Mouse (Mus musculus) MEL (cell line): ENCODE measurements around the gene Gm17359. TPM values are rescaled to one million over a fixed set of nuclear protein-coding genes. Genes with fewer than 3 reads are reported as not detected.

Experiments
- DNase-seq: peaks from one replicate; pipeline ENCODE4 v3.0.0; 2011; ENCODE audit warnings: low read depth, low spot score
- H3K27ac ChIP-seq: 2 replicates; pipeline ENCODE4 v1.5.1; 2012; ENCODE audit warnings: low read depth, mild to moderate bottlenecking, control low read depth, low read length, moderate library complexity; ENCODE audit not compliant: control insufficient read depth
- H3K27me3 ChIP-seq, 2 experiments: fragments of 150-350 bp in 1 of 2; sonication (generic) in 1 of 2; 2 replicates each; pipeline ENCODE4 v1.6.1; 2012; ENCODE audit warnings: low read length in 2 of 2, mild to moderate bottlenecking in 2 of 2, improper control_type of control experiment in 1 of 2, moderate library complexity in 1 of 2; ENCODE audit not compliant: insufficient read depth in 2 of 2, control insufficient read depth in 1 of 2
- H3K36me3 ChIP-seq, 2 experiments: 2 replicates each; pipeline ENCODE4 v1.6.1; 2012 to 2014; ENCODE audit warnings: low read length in 2 of 2, improper control_type of control experiment in 1 of 2, inconsistent platforms in 1 of 2, mild to moderate bottlenecking in 1 of 2; ENCODE audit not compliant: insufficient read depth in 2 of 2, control insufficient read depth in 1 of 2
- H3K4me1 ChIP-seq, 2 experiments: fragments of 150-350 bp in 1 of 2; sonication (generic) in 1 of 2; 2 replicates each; pipeline ENCODE4 v1.6.1; 2012; ENCODE audit warnings: low read length in 2 of 2, improper control_type of control experiment in 1 of 2, mild to moderate bottlenecking in 1 of 2; ENCODE audit not compliant: insufficient read depth in 2 of 2, control insufficient read depth in 1 of 2
- H3K4me3 ChIP-seq, 2 experiments: fragments of 150-350 bp in 1 of 2; sonication (generic) in 1 of 2; 2 replicates each; pipeline ENCODE4 v1.5.1; 2012; ENCODE audit warnings: low read depth in 2 of 2, low read length in 2 of 2, mild to moderate bottlenecking in 2 of 2, moderate library complexity in 2 of 2, control low read depth in 1 of 2, improper control_type of control experiment in 1 of 2; ENCODE audit not compliant: control insufficient read depth in 1 of 2, insufficient read depth in 1 of 2
- H3K79me2 ChIP-seq: 2 replicates; pipeline ENCODE4 v1.6.1; 2012; ENCODE audit warnings: mild to moderate bottlenecking, low read length, moderate library complexity; ENCODE audit not compliant: control insufficient read depth, poor library complexity, insufficient read depth
- H3K9ac ChIP-seq: 2 replicates; pipeline ENCODE4 v1.6.1; 2012; ENCODE audit warnings: low read depth, mild to moderate bottlenecking, control low read depth, low read length, moderate library complexity; ENCODE audit not compliant: control insufficient read depth, poor library complexity, severe bottlenecking
- H3K9me3 ChIP-seq: fragments of 150-350 bp; sonication (generic); replicated peaks from 2 replicates; pipeline ENCODE4 v1.6.1; 2012; ENCODE audit warnings: mild to moderate bottlenecking, low read length, improper control_type of control experiment, moderate library complexity; ENCODE audit not compliant: insufficient read depth
- BHLHE40 ChIP-seq: IDR thresholded peaks from 2 replicates; pipeline ENCODE4 v1.6.1; 2012; ENCODE audit warnings: low read depth, mild to moderate bottlenecking, inconsistent platforms, low read length, improper control_type of control experiment, borderline replicate concordance
- CHD1 ChIP-seq: IDR thresholded peaks from 2 replicates; pipeline ENCODE4 v1.6.1; 2012; ENCODE audit warnings: low read depth, mild to moderate bottlenecking, inconsistent platforms, low read length, improper control_type of control experiment
- CHD2 ChIP-seq: IDR thresholded peaks from 2 replicates; pipeline ENCODE4 v1.6.1; 2011; ENCODE audit warnings: low read length, improper control_type of control experiment
- CTCF ChIP-seq, 3 experiments: IDR thresholded peaks in 2 of 3; conservative IDR thresholded peaks in 1 of 3; 2 replicates each; pipeline ENCODE4 v1.5.1; 2011 to 2012; ENCODE audit warnings: low read length in 3 of 3, low read depth in 2 of 3, mild to moderate bottlenecking in 2 of 3, improper control_type of control experiment in 1 of 3, inconsistent platforms in 1 of 3, mixed read lengths in 1 of 3, moderate library complexity in 1 of 3; ENCODE audit not compliant: control insufficient read depth in 1 of 3, insufficient read depth in 1 of 3, poor library complexity in 1 of 3, severe bottlenecking in 1 of 3
- ELF1 ChIP-seq: IDR thresholded peaks from 2 replicates; pipeline ENCODE4 v1.6.1; 2014; ENCODE audit warnings: low read depth, mild to moderate bottlenecking, inconsistent platforms, low read length, improper control_type of control experiment, moderate library complexity
- EP300 ChIP-seq, 2 experiments: IDR thresholded peaks; 2 replicates each; pipeline ENCODE4 v1.6.1; 2011; ENCODE audit warnings: improper control_type of control experiment in 2 of 2, low read length in 2 of 2, low read depth in 1 of 2, mild to moderate bottlenecking in 1 of 2
- GABPA ChIP-seq: IDR thresholded peaks from 2 replicates; pipeline ENCODE4 v1.6.1; 2012; ENCODE audit warnings: low read depth, mild to moderate bottlenecking, inconsistent platforms, low read length, improper control_type of control experiment, moderate library complexity
- JUND ChIP-seq: IDR thresholded peaks from 2 replicates; pipeline ENCODE4 v1.6.1; 2011; ENCODE audit warnings: low read depth, mild to moderate bottlenecking, improper control_type of control experiment, low read length
- MAX ChIP-seq: IDR thresholded peaks from 2 replicates; pipeline ENCODE4 v1.6.1; 2011; ENCODE audit warnings: low read length, improper control_type of control experiment
- MAZ ChIP-seq: IDR thresholded peaks from 2 replicates; pipeline ENCODE4 v1.6.1; 2012; ENCODE audit warnings: low read depth, mild to moderate bottlenecking, inconsistent platforms, low read length, improper control_type of control experiment
- MXI1 ChIP-seq: IDR thresholded peaks from 2 replicates; pipeline ENCODE4 v1.6.1; 2011; ENCODE audit warnings: mild to moderate bottlenecking, low read depth, low read length, improper control_type of control experiment
- MYB ChIP-seq: IDR thresholded peaks from 2 replicates; pipeline ENCODE4 v1.6.1; 2011; ENCODE audit warnings: mild to moderate bottlenecking, low read depth, low read length, improper control_type of control experiment
- MYC ChIP-seq: IDR thresholded peaks from 2 replicates; pipeline ENCODE4 v1.6.1; 2011; ENCODE audit warnings: low read depth, mild to moderate bottlenecking, low read length, improper control_type of control experiment, moderate library complexity
- POLR2A ChIP-seq, 2 experiments: IDR thresholded peaks; 2 replicates each; pipeline ENCODE4 v1.6.1; 2011 to 2012; ENCODE audit warnings: low read length in 2 of 2, mild to moderate bottlenecking in 2 of 2, control low read depth in 1 of 2, improper control_type of control experiment in 1 of 2, low read depth in 1 of 2, moderate library complexity in 1 of 2; ENCODE audit not compliant: control insufficient read depth in 1 of 2, insufficient read depth in 1 of 2, poor library complexity in 1 of 2
- POLR2AphosphoS5 ChIP-seq: IDR thresholded peaks from 2 replicates; pipeline ENCODE4 v1.6.1; 2012; ENCODE audit warnings: low read depth, borderline replicate concordance, mild to moderate bottlenecking, inconsistent platforms, low read length, moderate library complexity, mixed read lengths
- RAD21 ChIP-seq: IDR thresholded peaks from 2 replicates; pipeline ENCODE4 v1.6.1; 2011; ENCODE audit warnings: mild to moderate bottlenecking, low read depth, low read length, improper control_type of control experiment
- RCOR1 ChIP-seq: IDR thresholded peaks from 2 replicates; pipeline ENCODE4 v1.6.1; 2012; ENCODE audit warnings: low read depth, mild to moderate bottlenecking, inconsistent platforms, low read length, improper control_type of control experiment
- SIN3A ChIP-seq: IDR thresholded peaks from 2 replicates; pipeline ENCODE4 v1.6.1; 2012; ENCODE audit warnings: low read length, improper control_type of control experiment, inconsistent platforms
- SMC3 ChIP-seq: IDR thresholded peaks from 2 replicates; pipeline ENCODE4 v1.6.1; 2011; ENCODE audit warnings: low read depth, low read length, improper control_type of control experiment
- TAL1 ChIP-seq: IDR thresholded peaks from 2 replicates; pipeline ENCODE4 v1.6.1; 2012; ENCODE audit warnings: mild to moderate bottlenecking, inconsistent platforms, low read length, moderate library complexity, mixed read lengths
- TCF12 ChIP-seq: IDR thresholded peaks from 2 replicates; pipeline ENCODE4 v1.6.1; 2014; ENCODE audit warnings: low read depth, mild to moderate bottlenecking, inconsistent platforms, low read length, improper control_type of control experiment, moderate library complexity
- UBTF ChIP-seq: IDR thresholded peaks from 2 replicates; pipeline ENCODE4 v1.6.1; 2012; ENCODE audit warnings: low read depth, mild to moderate bottlenecking, inconsistent platforms, low read length, improper control_type of control experiment, moderate library complexity, borderline replicate concordance; ENCODE audit not compliant: insufficient read depth
- USF1 ChIP-seq: IDR thresholded peaks from 2 replicates; pipeline ENCODE4 v1.6.1; 2014; ENCODE audit warnings: low read depth, mild to moderate bottlenecking, inconsistent platforms, low read length, improper control_type of control experiment, moderate library complexity
- ZC3H11A ChIP-seq: IDR thresholded peaks from 2 replicates; pipeline ENCODE4 v1.6.1; 2012; ENCODE audit warnings: low read depth, mild to moderate bottlenecking, inconsistent platforms, low read length, improper control_type of control experiment
- ZMIZ1 ChIP-seq: IDR thresholded peaks from 2 replicates; pipeline ENCODE4 v1.6.1; 2012; ENCODE audit warnings: low read depth, mild to moderate bottlenecking, inconsistent platforms, low read length, improper control_type of control experiment, moderate library complexity
- ZNF384 ChIP-seq: IDR thresholded peaks from 2 replicates; pipeline ENCODE4 v1.6.1; 2012; ENCODE audit warnings: low read depth, mild to moderate bottlenecking, inconsistent platforms, low read length, improper control_type of control experiment
- polyA plus RNA-seq, 2 experiments: library from polyadenylated mRNA; stranded (reverse) in 1 of 2; unstranded in 1 of 2; fragments of >175 nt in 1 of 2; fragments of >200 nt in 1 of 2; gene quantifications; 2 replicates each; pipeline versions ENCODE4 v1.2.1 to v1.2.4; 2012; ENCODE audit warnings: low replicate concordance in 2 of 2, low read depth in 1 of 2; ENCODE audit not compliant: insufficient read length in 2 of 2, insufficient read depth in 1 of 2, missing spikeins in 1 of 2
- total RNA-seq: library from RNA; depleted of rRNA; stranded (reverse); fragments of 300-350 nt; gene quantifications from 2 replicates; pipeline ENCODE4 v1.2.3, GENCODE M21; 2012

Gene Gm17359
- total and polyA plus RNA-seq, 3 experiments: 0.15 TPM; not detected in 2

DNA sequence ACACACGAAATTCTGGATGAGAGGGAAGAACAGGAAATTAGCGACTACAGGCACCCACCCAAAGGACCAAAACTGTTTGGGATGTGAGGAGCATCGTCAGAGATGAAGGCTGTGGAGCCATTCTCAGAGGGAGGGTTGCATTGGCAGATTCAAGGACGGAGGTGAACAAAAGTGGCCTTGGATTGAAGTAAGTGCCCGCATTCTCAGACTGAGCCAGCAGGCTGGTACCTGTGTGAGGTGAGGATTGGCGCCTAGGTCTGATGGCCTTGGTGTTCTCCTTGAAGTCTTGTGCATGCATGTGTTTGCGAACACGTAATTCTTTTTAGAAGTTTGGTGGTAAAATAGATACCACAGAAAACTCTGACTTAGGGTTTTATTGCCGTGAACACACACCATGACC lies 98.0 kb downstream of the Gm17359 start:
- H3K4me1 ChIP-seq: peaks cover 0 to 7% of the 10 kb centered on the region in 2 experiments; a peak in 2 of 4 replicates
- H3K9me3 ChIP-seq: no peaks in the 10 kb centered on the region
- H3K4me3 ChIP-seq: no peak overlapping the region
- no peaks in the 10 kb centered on the region for H3K79me2 ChIP-seq
- H3K27ac ChIP-seq: no peak overlapping the region
- H3K36me3 ChIP-seq: no peaks in the 10 kb centered on the region; a peak in 1 of 4 replicates
- no peak overlapping the region for H3K9ac ChIP-seq
- no peaks in the 10 kb centered on the region; a peak in 1 of 4 replicates for H3K27me3 ChIP-seq
- TF ChIP-seq GABPA: no peak
- TF ChIP-seq UBTF: no peak
- TF ChIP-seq ELF1: no peak
- TF ChIP-seq BHLHE40: no peak
- TF ChIP-seq MXI1: no peak
- no peak for TF ChIP-seq ZNF384
- no peak for TF ChIP-seq CHD1
- no peak for TF ChIP-seq SMC3
- TF ChIP-seq RCOR1: no peak
- no peak for TF ChIP-seq JUND
- TF ChIP-seq TAL1: no peak
- TF ChIP-seq POLR2AphosphoS5: no peak
- no peak for TF ChIP-seq USF1
- no peak for TF ChIP-seq RAD21
- no peak for DNase-seq

DNA sequence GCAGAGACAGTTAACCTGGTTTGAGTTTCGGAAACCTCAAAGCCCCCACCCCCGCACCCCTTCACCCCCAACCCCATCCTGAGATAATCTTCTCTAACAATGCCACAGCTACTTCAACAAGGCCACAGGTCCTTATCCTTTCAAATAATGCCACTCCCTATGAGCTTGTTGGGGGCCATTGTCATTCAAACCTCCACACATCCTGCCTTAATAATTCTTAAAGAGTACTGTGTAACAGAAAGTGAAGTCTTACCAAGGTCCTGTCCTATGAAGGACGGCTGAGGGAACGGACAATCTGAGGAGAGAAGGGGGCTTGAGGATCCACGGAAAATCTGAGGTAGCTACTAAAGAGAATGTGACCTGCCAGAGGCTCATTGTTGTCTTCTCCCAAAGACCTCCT lies 98.5 kb downstream of the Gm17359 start:
- Histone ChIP-seq H3K4me3 (no peak overlapping the region), H3K4me1 (peaks cover 0 to 7% of the 10 kb centered on the region in 2 experiments; a peak in 2 of 4 replicates), H3K27ac (no peak overlapping the region), H3K36me3 (no peaks in the 10 kb centered on the region; a peak in 1 of 4 replicates), H3K9me3 (no peaks in the 10 kb centered on the region), H3K9ac (no peak overlapping the region), H3K79me2 (no peaks in the 10 kb centered on the region), H3K27me3 (no peaks in the 10 kb centered on the region; a peak in 1 of 4 replicates)
- DNase-seq: no peak
- TF ChIP-seq MAX (no peak), POLR2A (IDR thresholded peaks at IDR 0.05; ENCODE audit: control insufficient read depth in 1 of 2, insufficient read depth in 1 of 2, low read depth in 1 of 2, low read length in 2 of 2, poor library complexity in 1 of 2) (no peak), GABPA (no peak), ZMIZ1 (no peak), MAZ (no peak), MYB (no peak), RCOR1 (no peak), TCF12 (no peak), MYC (no peak), CHD2 (no peak), POLR2AphosphoS5 (no peak), ZC3H11A (no peak), CTCF (IDR thresholded peaks at IDR 0.05 in 2 of 3, conservative IDR thresholded peaks at IDR 0.05 in 1 of 3; ENCODE audit: control insufficient read depth in 1 of 3, insufficient read depth in 1 of 3, low read depth in 2 of 3, low read length in 3 of 3, poor library complexity in 1 of 3, severe bottlenecking in 1 of 3) (no peak), ZNF384 (no peak), SIN3A (no peak), EP300 (IDR thresholded peaks at IDR 0.05; ENCODE audit: low read depth in 1 of 2, low read length in 2 of 2) (no peak)
